In genomic region chr9:109046306-109046705, GRCm38 (mm10) we compare ENCODE assay signal across 8 mouse cellular contexts. TPM values are rescaled to one million over a fixed set of nuclear protein-coding genes. Genes with fewer than 3 reads are reported as not detected.
DNase-seq lines count a peak whose midpoint lies in the region; ATAC-seq and TF ChIP-seq lines count a peak whose summit lies in the region.

No protein-coding gene starts in this region.

- no peak for TF ChIP-seq EP300 in liver, postnatal 0 days (IDR thresholded peaks at IDR 0.05; ENCODE audit: low read depth)

- TF ChIP-seq CTCF in hindbrain, postnatal 0 days (IDR thresholded peaks at IDR 0.05; ENCODE audit: low read depth) = peak; percentile 74
- TF ChIP-seq CTCF in E14TG2a.4 (conservative IDR thresholded peaks at IDR 0.05; ENCODE audit: low read length) = peak; percentile 77
- peak; percentile 90 for TF ChIP-seq CTCF in liver, postnatal 0 days (IDR thresholded peaks at IDR 0.05; ENCODE audit: low read depth)

- H3K9ac ChIP-seq in hindbrain, postnatal 0 days (replicated peaks; ENCODE audit: low read length) = no peak overlapping the region
- H3K9ac ChIP-seq in hindbrain, embryonic 16.5 days (ENCODE audit: low read depth, low read length) = no peak overlapping the region
- no peak overlapping the region for H3K9ac ChIP-seq in liver, postnatal 0 days (replicated peaks)
- no peak overlapping the region for H3K9ac ChIP-seq in hindbrain, embryonic 12.5 days

- no peaks in the 10 kb centered on the region for H3K36me3 ChIP-seq in hindbrain, postnatal 0 days (ENCODE audit: insufficient read depth, low read length)
- no peaks in the 10 kb centered on the region for H3K36me3 ChIP-seq in hindbrain, embryonic 16.5 days (ENCODE audit: control insufficient read depth, insufficient read depth, low read length)
- peaks cover 10% of the 10 kb centered on the region for H3K36me3 ChIP-seq in E14TG2a.4 (ENCODE audit: insufficient read depth, low read length)
- 0 out of 2 replicates have a peak, but pooled peaks cover 3% of the 10 kb centered on the region for H3K36me3 ChIP-seq in liver, postnatal 0 days (replicated peaks; ENCODE audit: insufficient read depth, low read length)
- no peaks in the 10 kb centered on the region for H3K36me3 ChIP-seq in hindbrain, embryonic 12.5 days

- no peaks in the 10 kb centered on the region for H3K9me3 ChIP-seq in hindbrain, postnatal 0 days (ENCODE audit: low read length)
- no peaks in the 10 kb centered on the region for H3K9me3 ChIP-seq in hindbrain, embryonic 16.5 days (ENCODE audit: control insufficient read depth, low read length)
- no peaks in the 10 kb centered on the region for H3K9me3 ChIP-seq in E14TG2a.4 (ENCODE audit: low read length)
- no peaks in the 10 kb centered on the region for H3K9me3 ChIP-seq in liver, postnatal 0 days (ENCODE audit: low read length)
- H3K9me3 ChIP-seq in hindbrain, embryonic 12.5 days (replicated peaks) = no peaks in the 10 kb centered on the region

- WGBS in hindbrain, postnatal 0 days = 34% methylated on average over 5 of the region's 5 CpGs
- WGBS in hindbrain, embryonic 16.5 days = 35% methylated on average over 5 of the region's 5 CpGs
- WGBS in liver, postnatal 0 days (ENCODE audit: insufficient replicate concordance) = 45% methylated on average over 5 of the region's 5 CpGs
- 30% methylated on average over 5 of the region's 5 CpGs for WGBS in hindbrain, embryonic 12.5 days

- no peak overlapping the region for H3K4me3 ChIP-seq in hindbrain, postnatal 0 days (ENCODE audit: low read length)
- no peak overlapping the region for H3K4me3 ChIP-seq in hindbrain, embryonic 16.5 days (ENCODE audit: low read length)
- H3K4me3 ChIP-seq in E14TG2a.4 (replicated peaks; ENCODE audit: low read length) = no peak overlapping the region
- no peak overlapping the region for H3K4me3 ChIP-seq in liver, postnatal 0 days (ENCODE audit: low read depth, low read length)
- no peak overlapping the region for H3K4me3 ChIP-seq in hindbrain, embryonic 12.5 days

- peak; percentile 41 for DNase-seq in hindbrain, postnatal 0 days (ENCODE audit: low spot score)
- peak; percentile 69 to 79 for DNase-seq in adrenal gland, postnatal 36 days
- peak; percentile 45 for DNase-seq in gastrocnemius, postnatal 10 days
- DNase-seq in liver, postnatal 0 days = peak; percentile 70
- peak; percentile 72 to 76 for DNase-seq in spleen, adult 18-20 months

- ATAC-seq in hindbrain, postnatal 0 days = no peak
- ATAC-seq in hindbrain, embryonic 16.5 days = no peak
- 0 out of 2 replicates have a peak, but pooled peaks have one; percentile 47 for ATAC-seq in liver, postnatal 0 days
- no peak for ATAC-seq in hindbrain, embryonic 12.5 days (ENCODE audit: low FRiP score)

- H3K27me3 ChIP-seq in hindbrain, postnatal 0 days (ENCODE audit: insufficient read depth, low read length) = no peaks in the 10 kb centered on the region
- no peaks in the 10 kb centered on the region for H3K27me3 ChIP-seq in hindbrain, embryonic 16.5 days (replicated peaks; ENCODE audit: control insufficient read depth, insufficient read depth, low read length)
- H3K27me3 ChIP-seq in E14TG2a.4 (ENCODE audit: insufficient read depth, low read length) = no peaks in the 10 kb centered on the region
- no peaks in the 10 kb centered on the region for H3K27me3 ChIP-seq in liver, postnatal 0 days (ENCODE audit: insufficient read depth, low read length)
- no peaks in the 10 kb centered on the region for H3K27me3 ChIP-seq in hindbrain, embryonic 12.5 days

- no peak overlapping the region for H3K4me2 ChIP-seq in hindbrain, postnatal 0 days (ENCODE audit: low read depth, low read length)
- H3K4me2 ChIP-seq in hindbrain, embryonic 16.5 days (ENCODE audit: low read length) = no peak overlapping the region
- no peak overlapping the region for H3K4me2 ChIP-seq in liver, postnatal 0 days (ENCODE audit: low read depth, low read length)
- no peak overlapping the region for H3K4me2 ChIP-seq in hindbrain, embryonic 12.5 days (replicated peaks)

- H3K27ac ChIP-seq in hindbrain, postnatal 0 days = no peak overlapping the region
- H3K27ac ChIP-seq in hindbrain, embryonic 16.5 days (ENCODE audit: low read depth, low read length) = no peak overlapping the region
- H3K27ac ChIP-seq in liver, postnatal 0 days (ENCODE audit: low read depth) = no peak overlapping the region
- H3K27ac ChIP-seq in hindbrain, embryonic 12.5 days = no peak overlapping the region

- H3K4me1 ChIP-seq in hindbrain, postnatal 0 days (ENCODE audit: insufficient read depth, low read length) = no peaks in the 10 kb centered on the region
- no peaks in the 10 kb centered on the region for H3K4me1 ChIP-seq in hindbrain, embryonic 16.5 days (ENCODE audit: control insufficient read depth, insufficient read depth, low read depth, low read length)
- H3K4me1 ChIP-seq in E14TG2a.4 (replicated peaks; ENCODE audit: low read depth, low read length) = peaks cover 37% of the 10 kb centered on the region
- no peaks in the 10 kb centered on the region for H3K4me1 ChIP-seq in liver, postnatal 0 days (ENCODE audit: insufficient read depth)
- H3K4me1 ChIP-seq in hindbrain, embryonic 12.5 days = no peaks in the 10 kb centered on the region

RNA-seq across cellular contexts. Expression of gene Shisa5, which starts 7.9 kb away (rescaled TPM):
- total RNA-seq in hindbrain, postnatal 0 days (2014; rRNA removed) = 77.8 and 90.6 TPM in 2 replicates
- polyA plus RNA-seq in hindbrain, postnatal 0 days (2015; fragmentation: Nextera tagmentation; extraction: Ambion mirVana) = 74.5 and 77.6 TPM in 2 replicates
- polyA plus RNA-seq in hindbrain, embryonic 16.5 days (2015; fragmentation: Nextera tagmentation; extraction: Ambion mirVana) = 83.2 and 87.5 TPM in 2 replicates
- total RNA-seq in adrenal gland, postnatal 36 days (2021) = 100 to 1,000 TPM; 122 to 128 TPM
- total RNA-seq in gastrocnemius, postnatal 10 days (2021) = 10 to 100 TPM; 30.9 to 39.2 TPM
- 34.1 and 35.0 TPM in 2 replicates for polyA plus RNA-seq in liver, postnatal 0 days (2015; fragmentation: Nextera tagmentation; extraction: Ambion mirVana)
- 52.3 and 56.6 TPM in 2 replicates for polyA plus RNA-seq in hindbrain, embryonic 12.5 days (2016; fragmentation: Nextera tagmentation; extraction: Ambion mirVana)

RNA-seq across cellular contexts. Expression of gene Trex1, which starts 13.2 kb away (rescaled TPM):
- 20.1 and 32.6 TPM in 2 replicates for total RNA-seq in hindbrain, postnatal 0 days (2014; rRNA removed)
- polyA plus RNA-seq in hindbrain, postnatal 0 days (2015; fragmentation: Nextera tagmentation; extraction: Ambion mirVana) = 14.3 and 14.4 TPM in 2 replicates
- 13.6 and 14.2 TPM in 2 replicates for polyA plus RNA-seq in hindbrain, embryonic 16.5 days (2015; fragmentation: Nextera tagmentation; extraction: Ambion mirVana)
- 10 to 100 TPM; 19.7 to 23.4 TPM for total RNA-seq in adrenal gland, postnatal 36 days (2021)
- 10 to 100 TPM; 10.8 to 11.4 TPM for total RNA-seq in gastrocnemius, postnatal 10 days (2021)
- 13.3 and 14.3 TPM in 2 replicates for polyA plus RNA-seq in liver, postnatal 0 days (2015; fragmentation: Nextera tagmentation; extraction: Ambion mirVana)
- 8.0 and 9.9 TPM in 2 replicates for polyA plus RNA-seq in hindbrain, embryonic 12.5 days (2016; fragmentation: Nextera tagmentation; extraction: Ambion mirVana)

RNA-seq across cellular contexts. Expression of gene Atrip, which starts 27.6 kb away (rescaled TPM):
- total RNA-seq in hindbrain, postnatal 0 days (2014; rRNA removed) = 39.5 and 52.3 TPM in 2 replicates
- 30.6 and 32.2 TPM in 2 replicates for polyA plus RNA-seq in hindbrain, postnatal 0 days (2015; fragmentation: Nextera tagmentation; extraction: Ambion mirVana)
- 30.0 and 31.8 TPM in 2 replicates for polyA plus RNA-seq in hindbrain, embryonic 16.5 days (2015; fragmentation: Nextera tagmentation; extraction: Ambion mirVana)
- 10 to 100 TPM; 16.3 to 18.3 TPM for total RNA-seq in adrenal gland, postnatal 36 days (2021)
- 10 to 100 TPM in 1 of 2 experiments, 1 to 10 TPM in 1; 7.6 to 11.6 TPM for total RNA-seq in gastrocnemius, postnatal 10 days (2021)
- polyA plus RNA-seq in liver, postnatal 0 days (2015; fragmentation: Nextera tagmentation; extraction: Ambion mirVana) = 6.1 and 6.7 TPM in 2 replicates
- 29.3 and 31.8 TPM in 2 replicates for polyA plus RNA-seq in hindbrain, embryonic 12.5 days (2016; fragmentation: Nextera tagmentation; extraction: Ambion mirVana)

RNA-seq across cellular contexts. Expression of gene Ccdc51, which starts 36.0 kb away (rescaled TPM):
- 7.8 and 8.4 TPM in 2 replicates for total RNA-seq in hindbrain, postnatal 0 days (2014; rRNA removed)
- 5.1 and 6.7 TPM in 2 replicates for polyA plus RNA-seq in hindbrain, postnatal 0 days (2015; fragmentation: Nextera tagmentation; extraction: Ambion mirVana)
- polyA plus RNA-seq in hindbrain, embryonic 16.5 days (2015; fragmentation: Nextera tagmentation; extraction: Ambion mirVana) = 12.5 and 13.1 TPM in 2 replicates
- 10 to 100 TPM; 15.6 to 20.1 TPM for total RNA-seq in adrenal gland, postnatal 36 days (2021)
- 1 to 10 TPM; 7.1 to 7.6 TPM for total RNA-seq in gastrocnemius, postnatal 10 days (2021)
- 8.9 and 9.1 TPM in 2 replicates for polyA plus RNA-seq in liver, postnatal 0 days (2015; fragmentation: Nextera tagmentation; extraction: Ambion mirVana)
- polyA plus RNA-seq in hindbrain, embryonic 12.5 days (2016; fragmentation: Nextera tagmentation; extraction: Ambion mirVana) = 11.9 and 12.1 TPM in 2 replicates

RNA-seq across cellular contexts. Expression of gene Tma7, which starts 36.1 kb away (rescaled TPM):
- 56.2 and 73.8 TPM in 2 replicates for total RNA-seq in hindbrain, postnatal 0 days (2014; rRNA removed)
- polyA plus RNA-seq in hindbrain, postnatal 0 days (2015; fragmentation: Nextera tagmentation; extraction: Ambion mirVana) = 764 and 779 TPM in 2 replicates
- polyA plus RNA-seq in hindbrain, embryonic 16.5 days (2015; fragmentation: Nextera tagmentation; extraction: Ambion mirVana) = 586 and 663 TPM in 2 replicates
- total RNA-seq in adrenal gland, postnatal 36 days (2021) = 100 to 1,000 TPM; 384 to 426 TPM
- 100 to 1,000 TPM; 213 to 219 TPM for total RNA-seq in gastrocnemius, postnatal 10 days (2021)
- 283 and 284 TPM in 2 replicates for polyA plus RNA-seq in liver, postnatal 0 days (2015; fragmentation: Nextera tagmentation; extraction: Ambion mirVana)
- 746 and 747 TPM in 2 replicates for polyA plus RNA-seq in hindbrain, embryonic 12.5 days (2016; fragmentation: Nextera tagmentation; extraction: Ambion mirVana)
